Mouse (Mus musculus) cerebral cortex, adult 2 months (tissue): ENCODE measurements around the gene Macc1.

ENCODE experiments used
- WGBS: fragments of 180-500 bp; shearing (Covaris S2); methylation state at CpG from one replicate; pipeline ENCODE4 v1.1.7; 2018; 5-methylcytosine and 5-hydroxymethylcytosine counted together

The Macc1 gene

DNA sequence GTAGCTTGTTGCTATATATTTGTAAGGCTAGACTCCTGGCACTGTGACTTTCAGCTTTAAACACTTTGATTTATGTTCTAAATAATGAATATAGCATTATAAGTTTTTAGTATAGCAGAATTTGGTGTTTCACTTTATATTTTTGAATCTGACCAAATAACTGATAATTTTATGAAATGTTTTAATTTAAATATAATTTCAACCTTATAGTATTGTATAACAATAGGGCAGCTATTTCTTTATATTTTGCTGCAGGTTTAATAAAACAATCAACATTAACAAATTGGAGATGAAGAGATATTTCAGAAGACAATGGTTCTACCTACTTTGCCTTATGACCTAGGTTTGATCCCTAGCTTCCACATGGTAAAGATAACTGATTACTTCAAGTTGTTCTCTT is at the start of gene Macc1:
Gene Macc1 (plus strand): TSS at position 301 of the 400 bp plus-strand sequence.

GRCm38 (mm10) chr12:119264506-119264905 is 49.6 kb upstream of the Macc1 start:
- 94% methylated on average over 3 of the region's 3 CpGs for WGBS

DNA sequence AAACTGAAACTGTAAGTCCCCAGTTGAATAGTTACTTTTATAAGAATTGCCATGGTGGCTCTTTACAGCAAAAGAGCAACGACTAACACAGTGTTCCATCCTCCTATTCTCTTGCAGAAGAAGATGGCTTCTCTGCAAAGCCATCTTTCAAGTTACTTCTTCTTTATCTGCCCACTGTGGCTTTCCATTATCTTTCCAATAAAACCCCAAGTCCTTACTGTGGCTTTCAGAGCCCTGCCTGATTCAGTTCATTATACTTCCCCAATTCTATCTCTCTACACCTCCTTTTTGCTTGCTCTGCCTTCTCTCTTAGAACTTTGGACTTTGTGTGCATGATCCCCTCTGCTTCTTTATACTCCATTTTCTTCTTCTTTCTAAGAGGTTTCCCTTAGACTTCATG is 45.3 kb upstream of the Macc1 start:
- 76% methylated on average over 1 of the region's 1 CpGs for WGBS

DNA sequence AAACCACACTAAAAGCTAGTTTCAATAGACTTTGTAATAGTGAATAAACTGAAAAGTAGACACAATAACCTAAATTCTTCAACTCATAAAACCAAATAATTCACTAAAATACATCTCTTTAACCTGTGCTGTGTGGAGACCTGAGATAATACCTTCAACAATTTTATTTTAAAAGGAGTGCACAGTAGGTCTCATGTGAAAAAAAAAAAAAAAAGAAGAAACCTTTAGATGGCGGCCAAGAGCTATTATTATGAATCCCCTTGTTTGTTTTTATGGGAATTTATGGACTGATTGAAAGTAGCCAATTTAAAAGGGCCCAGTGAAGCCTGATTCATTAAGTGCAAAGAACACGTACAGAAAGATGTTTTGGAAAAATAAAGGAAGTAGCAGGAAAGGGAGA is 44.0 kb upstream of the Macc1 start:
- 80% methylated on average over 2 of the region's 2 CpGs for WGBS

DNA sequence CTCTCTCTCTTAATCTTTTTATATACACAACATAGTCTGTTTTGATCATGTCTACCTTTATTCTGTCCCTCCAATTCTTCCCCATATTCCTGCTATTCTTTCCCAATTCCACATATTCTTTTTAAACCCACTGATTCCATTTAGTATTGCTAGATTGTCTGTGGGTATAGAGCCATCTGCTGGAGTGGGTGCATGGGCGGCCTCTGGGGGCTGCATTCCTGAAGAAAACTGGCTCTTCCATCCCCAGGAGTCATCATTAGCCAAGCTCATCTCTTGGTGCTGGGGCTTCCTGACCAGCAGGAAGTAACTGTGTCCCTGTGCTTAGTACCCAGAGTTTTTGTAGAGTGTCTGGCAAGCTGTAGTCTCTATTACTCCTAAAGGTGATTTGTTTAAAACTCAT is 42.1 kb upstream of the Macc1 start:
- WGBS, result 79% methylated on average over 1 of the region's 1 CpGs

- WGBS, result 59% methylated on average over 1 of the region's 1 CpGs
Observed at GRCm38 (mm10) chr12:119273605-119274004, 40.5 kb upstream of the Macc1 start.

- 91% methylated on average over 1 of the region's 1 CpGs for WGBS
Observed at GRCm38 (mm10) chr12:119276282-119276681, 37.8 kb upstream of the Macc1 start.

- 61% methylated on average over 6 of the region's 6 CpGs for WGBS
Observed at GRCm38 (mm10) chr12:119291618-119292017, 22.5 kb upstream of the Macc1 start.

DNA sequence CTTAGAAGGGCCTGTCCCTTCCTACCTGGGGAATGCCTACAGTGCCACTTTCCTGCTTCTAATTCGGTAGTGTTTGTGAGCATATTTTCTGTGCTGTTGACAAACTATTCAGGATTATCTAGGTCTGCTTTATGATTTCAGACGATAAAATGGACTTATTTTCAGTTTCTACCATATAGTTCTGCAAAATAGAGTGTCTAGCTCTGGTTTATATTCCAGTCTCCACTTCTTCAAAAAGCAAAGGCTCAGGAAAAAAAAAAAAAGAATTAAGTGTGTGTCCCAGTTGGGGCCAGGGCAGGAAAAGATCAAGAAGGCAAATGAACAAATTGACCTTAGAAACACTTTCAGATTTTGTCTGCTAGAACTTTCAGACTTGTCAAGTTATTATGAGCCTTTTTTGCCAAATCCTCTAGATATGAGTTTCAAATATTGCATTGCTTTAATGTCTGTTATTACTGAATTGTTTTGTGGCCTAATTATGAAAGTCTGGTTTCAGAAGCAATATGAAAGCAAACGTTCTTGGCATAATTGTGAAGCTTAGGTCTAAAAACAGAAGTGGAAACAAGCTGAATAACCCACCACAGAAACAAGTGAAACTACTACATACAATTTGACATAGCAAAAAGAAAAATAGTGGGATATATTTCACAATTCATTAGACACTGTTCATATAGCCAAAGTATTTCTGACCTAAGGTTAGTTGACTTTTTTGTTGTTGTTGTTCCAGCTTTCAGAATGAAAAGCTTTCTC is 881 bp upstream of the Macc1 start:
- 67% methylated on average over 3 of the region's 3 CpGs for WGBS

DNA sequence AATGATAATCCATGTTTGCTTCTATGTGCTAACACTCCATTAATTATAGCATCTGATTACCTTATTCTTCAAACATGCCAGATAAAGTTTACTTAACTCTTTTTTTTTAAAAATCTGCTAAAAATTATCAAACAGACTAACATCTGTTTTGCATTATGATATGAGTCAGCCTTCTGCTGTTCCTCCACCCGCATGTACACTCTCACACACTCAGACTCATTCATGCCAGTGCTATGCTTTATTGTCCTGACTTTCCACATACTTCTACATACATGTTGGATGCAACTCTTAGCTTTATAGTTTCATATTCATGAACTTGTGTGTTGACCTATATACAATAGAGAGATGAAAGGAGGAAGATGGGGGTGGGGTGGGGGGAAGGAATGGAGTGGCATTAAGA is 4.7 kb downstream of the Macc1 start:
- 63% methylated on average over 1 of the region's 1 CpGs for WGBS

DNA sequence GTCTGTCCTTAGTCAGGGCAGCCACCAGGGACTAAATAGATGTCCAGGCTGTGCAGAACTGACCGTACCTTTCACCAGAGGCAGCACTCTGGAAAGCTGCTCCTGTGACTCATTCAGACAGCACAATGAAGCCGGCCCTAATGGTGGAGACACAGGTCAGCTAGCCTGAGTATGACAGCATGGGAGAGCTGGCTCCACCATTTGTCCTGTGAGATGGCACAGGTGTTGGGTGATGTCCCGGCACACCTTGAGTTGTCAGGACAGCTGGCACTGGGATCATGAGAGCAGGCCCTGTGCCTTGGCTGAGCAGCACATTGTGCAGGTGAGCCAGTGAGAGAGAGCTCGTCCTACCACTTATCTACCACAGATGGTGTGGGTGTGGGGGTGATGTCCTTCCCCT is 16.6 kb downstream of the Macc1 start:
- 93% methylated on average over 4 of the region's 4 CpGs for WGBS

DNA sequence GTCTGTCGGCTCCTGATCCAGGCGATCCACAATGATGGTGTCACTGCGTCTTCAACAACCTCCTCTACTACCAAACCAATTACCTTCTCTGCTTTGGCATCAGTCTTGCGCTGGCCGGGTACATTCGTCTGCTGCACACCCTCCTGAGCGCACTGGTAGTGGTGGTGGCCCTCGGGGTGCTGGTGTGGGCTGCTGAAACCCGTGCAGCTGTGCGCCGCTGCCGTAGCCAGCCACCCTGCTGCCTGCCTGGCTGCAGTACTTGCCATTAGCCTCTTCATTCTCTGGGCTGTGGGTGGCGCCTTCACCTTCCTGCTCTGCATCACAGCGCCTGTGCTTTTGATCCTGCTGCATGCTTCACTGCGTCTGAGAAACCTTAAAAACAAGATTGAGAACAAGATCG is 38.5 kb downstream of the Macc1 start:
- 49% methylated on average over 16 of the region's 16 CpGs for WGBS

DNA sequence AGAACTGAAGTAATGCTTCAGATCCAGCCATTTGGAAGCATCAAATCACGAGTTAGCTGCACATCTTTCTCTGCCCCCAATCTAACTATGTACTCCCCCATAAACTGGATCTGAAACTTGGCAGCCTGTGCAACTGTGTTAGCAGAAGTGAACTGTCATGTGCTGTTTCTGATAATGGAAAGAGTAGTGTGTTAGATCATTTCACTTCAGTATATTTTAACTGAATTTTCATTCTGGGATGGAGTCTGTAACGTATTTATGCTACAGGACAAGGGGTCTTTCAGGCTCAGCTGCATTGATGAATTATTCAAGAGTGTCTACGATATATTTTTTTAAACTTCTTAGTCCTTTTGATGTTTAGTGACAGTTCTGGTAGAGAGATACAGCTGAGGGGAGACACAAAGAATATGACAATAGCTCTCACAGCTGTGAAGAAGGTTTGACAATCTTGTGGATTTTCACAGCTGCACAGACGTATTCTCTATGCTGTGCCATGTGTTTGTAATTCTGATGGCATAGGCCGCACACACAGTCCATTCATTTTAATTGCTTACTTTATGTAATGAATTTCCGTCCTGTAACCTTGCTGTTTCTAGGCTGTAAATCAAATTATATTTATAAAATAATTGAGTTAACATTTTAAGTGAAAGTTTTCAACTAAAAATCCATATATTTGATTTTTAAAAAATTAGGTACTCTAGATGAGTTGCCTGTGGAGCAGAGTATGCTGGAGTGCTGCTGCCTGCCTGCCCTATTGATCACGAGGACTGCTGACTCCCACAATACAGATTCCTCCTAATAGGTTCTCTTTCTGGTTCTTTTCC is 43.6 kb downstream of the Macc1 start:
- WGBS, result 47% methylated on average over 7 of the region's 7 CpGs

- 56% methylated on average over 1 of the region's 1 CpGs for WGBS
Observed at GRCm38 (mm10) chr12:119358242-119358515, 44.1 kb downstream of the Macc1 start.

- 48% methylated on average over 1 of the region's 1 CpGs for WGBS
Observed at GRCm38 (mm10) chr12:119365041-119365440, 51.0 kb downstream of the Macc1 start.

GRCm38 (mm10) chr12:119369832-119370231 is 55.8 kb downstream of the Macc1 start:
- 83% methylated on average over 4 of the region's 4 CpGs for WGBS

- WGBS, result 80% methylated on average over 4 of the region's 4 CpGs
Observed at GRCm38 (mm10) chr12:119372359-119372758, 58.3 kb downstream of the Macc1 start.

DNA sequence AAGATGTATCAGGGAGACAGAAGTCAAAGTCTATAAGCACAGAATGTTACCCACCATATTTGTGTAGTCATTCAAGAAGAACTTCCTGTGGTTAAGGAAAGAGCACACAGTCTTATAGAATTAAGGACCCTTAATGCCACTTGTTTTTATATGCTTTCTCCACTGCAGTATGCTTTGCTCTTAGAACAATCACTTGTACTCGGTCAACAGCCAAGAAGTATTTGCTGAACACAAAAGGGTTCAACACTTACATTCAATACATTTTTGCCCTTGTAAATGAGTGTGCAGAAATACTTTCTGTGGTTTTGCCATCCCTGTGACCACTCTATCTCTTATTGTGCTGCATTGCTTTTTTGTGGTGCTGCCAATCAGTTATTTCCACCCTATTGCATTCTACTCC is 67.8 kb downstream of the Macc1 start:
- WGBS, result 80% methylated on average over 1 of the region's 1 CpGs

DNA sequence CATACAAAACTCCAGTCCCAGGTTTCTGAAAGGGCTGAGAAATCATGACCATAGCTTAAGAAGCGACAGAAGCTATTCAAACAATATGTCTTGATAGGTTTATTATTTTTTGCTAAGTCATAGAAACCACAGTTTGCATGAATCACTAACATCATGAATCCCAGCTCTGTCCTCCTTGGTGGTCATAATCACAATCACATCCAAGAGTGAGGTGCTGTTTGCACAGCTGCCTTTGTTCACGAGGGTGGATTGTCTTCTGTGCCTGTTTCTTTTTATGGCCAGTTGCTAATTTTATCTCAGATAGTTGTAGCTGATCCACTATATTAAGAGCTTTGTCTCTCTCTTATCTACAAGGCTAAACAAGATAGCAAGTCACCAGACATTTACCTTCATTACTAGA is 72.6 kb downstream of the Macc1 start:
- 65% methylated on average over 2 of the region's 2 CpGs for WGBS

GRCm38 (mm10) chr12:119387925-119388324 is 73.9 kb downstream of the Macc1 start:
- 74% methylated on average over 2 of the region's 2 CpGs for WGBS

DNA sequence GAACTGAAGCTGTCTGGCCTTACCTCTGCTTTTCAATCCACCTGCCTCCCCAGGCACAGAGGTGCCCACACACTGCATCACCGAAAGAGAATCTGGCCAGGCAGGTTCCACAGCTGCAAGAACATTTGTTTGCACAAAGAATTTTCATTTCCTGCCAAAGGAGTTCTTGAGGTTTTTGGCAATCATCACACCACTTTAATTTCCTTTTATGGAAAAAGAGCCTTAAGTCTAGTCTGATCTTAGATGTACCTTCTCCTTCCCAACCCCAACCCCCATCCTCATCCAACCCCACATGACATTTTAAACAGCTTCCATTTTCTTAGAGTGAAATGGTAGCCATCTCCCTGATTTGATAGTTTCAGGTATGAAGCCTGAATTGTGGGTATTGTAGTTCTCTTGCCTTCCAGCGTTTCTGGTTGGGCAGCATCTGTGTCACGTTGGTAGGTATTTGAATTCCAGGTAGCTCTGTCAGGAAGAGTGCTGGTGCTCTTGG is 76.2 kb downstream of the Macc1 start:
- WGBS, result 51% methylated on average over 3 of the region's 3 CpGs

DNA sequence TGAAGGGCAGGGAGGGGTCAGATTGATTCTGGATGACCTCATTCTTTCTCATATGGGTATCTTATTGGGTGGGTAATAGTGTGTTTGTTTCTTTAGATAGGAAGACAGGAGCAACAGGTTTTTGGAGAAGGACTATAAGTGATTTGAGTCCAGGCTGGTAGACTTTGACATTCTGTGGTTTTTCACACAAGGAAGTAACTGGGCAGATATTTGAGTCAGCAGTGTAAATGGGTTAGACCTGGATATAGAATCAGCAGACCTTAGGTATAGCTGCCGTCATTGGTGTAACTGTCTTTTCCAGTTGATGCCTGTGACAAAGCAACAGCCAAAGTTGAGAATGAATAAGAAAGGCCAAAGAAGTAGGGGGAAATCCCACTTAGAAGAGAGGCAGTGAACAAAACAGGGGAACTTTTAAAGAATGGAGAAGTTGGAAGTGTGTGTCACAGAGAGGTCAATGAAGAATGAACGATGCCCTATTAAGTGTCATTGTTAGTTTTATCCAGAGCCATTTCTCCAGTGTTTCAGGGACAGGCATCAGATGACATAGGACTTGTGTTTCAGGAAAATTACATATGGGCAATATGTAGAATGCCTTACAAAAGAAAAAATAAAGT is 84.1 kb downstream of the Macc1 start:
- 82% methylated on average over 2 of the region's 2 CpGs for WGBS

DNA sequence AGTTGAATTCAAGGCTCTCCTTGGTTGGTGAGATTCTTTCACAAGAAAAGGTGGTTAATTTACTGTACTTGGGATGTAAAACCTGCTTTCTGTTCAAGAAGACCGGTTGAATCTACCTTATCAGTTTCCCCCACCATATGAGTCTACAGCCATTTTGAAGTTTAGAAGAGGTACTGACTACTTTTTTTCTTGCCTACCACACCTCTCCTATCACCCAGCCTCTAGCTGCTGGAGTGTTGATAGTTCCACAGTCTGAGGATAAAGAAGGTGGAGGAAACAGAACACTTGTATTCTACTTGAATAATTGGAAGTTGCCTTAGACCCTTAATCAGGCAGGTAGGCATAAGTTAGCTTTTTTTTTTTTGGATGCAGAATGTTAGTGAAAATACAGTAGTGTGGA is 88.2 kb downstream of the Macc1 start:
- 92% methylated on average over 1 of the region's 1 CpGs for WGBS
